Mouse (Mus musculus): ENCODE measurements around the gene Rapgef1.

DNA sequence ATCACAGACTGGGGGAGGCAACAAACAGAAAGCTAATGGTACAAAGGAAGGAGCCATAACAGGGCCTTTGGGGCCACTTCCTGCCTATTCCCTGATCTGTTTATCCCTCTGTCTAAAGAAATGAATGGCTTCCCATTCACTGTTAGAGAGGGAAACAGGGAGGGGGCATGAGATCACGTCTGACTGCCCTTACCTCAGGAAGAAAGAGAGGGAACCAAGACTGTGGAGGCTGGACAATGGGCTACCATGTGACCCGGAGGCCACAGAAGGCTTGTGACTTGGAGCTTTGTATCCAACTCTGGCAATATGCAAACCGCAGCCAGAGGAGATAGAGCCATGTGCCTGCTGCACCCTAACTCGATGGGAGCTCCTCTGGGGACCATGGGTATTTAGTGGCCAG, 164.8 kb downstream of the Rapgef1 start:
- TF ChIP-seq CTCF (IDR thresholded peaks at IDR 0.05; ENCODE audit: low read depth, low read length) (no peak), TAL1 (conservative IDR thresholded peaks at IDR 0.05; ENCODE audit: low read depth, low read length) (no peak)

All from G1E (cell line).